Mouse (Mus musculus) lung, embryonic 16.5 days (tissue): ENCODE measurements at regions not wholly inside any gene's neighbourhood (a gene's known extent, or its start where the extent isn't known, plus 50 kb on each side); places are given as distances from the start of the nearest gene placed in this dataset.

ENCODE experiments used
- ATAC-seq: fragments of 200-750 bp; cut with Nextera tagmentation; 2 replicates; pipeline ENCODE4 v1.8.0; 2017; ENCODE audit warnings: low read depth, mild to moderate bottlenecking, moderate library complexity
- H3K27ac ChIP-seq: fragments of 300-500 bp; sonication (generic); 2 replicates; pipeline ENCODE4 v1.5.1; 2014; ENCODE audit warnings: mild to moderate bottlenecking, control low read depth, low read length
- H3K27me3 ChIP-seq: fragments of 300-500 bp; sonication (generic); 2 replicates; pipeline ENCODE4 v1.6.1; 2014; ENCODE audit warnings: low read depth, low read length, mixed read lengths; ENCODE audit not compliant: control insufficient read depth, insufficient read depth
- H3K36me3 ChIP-seq: fragments of 300-500 bp; sonication (generic); 2 replicates; pipeline ENCODE4 v1.6.1; 2014; ENCODE audit warnings: low read length; ENCODE audit not compliant: control insufficient read depth, insufficient read depth
- H3K4me1 ChIP-seq: fragments of 300-500 bp; sonication (generic); replicated peaks from 2 replicates; pipeline ENCODE4 v1.6.1; 2014; ENCODE audit warnings: low read length, mixed read lengths; ENCODE audit not compliant: control insufficient read depth, insufficient read depth
- H3K4me2 ChIP-seq: fragments of 300-500 bp; sonication (generic); 2 replicates; pipeline ENCODE4 v1.6.1; 2014; ENCODE audit warnings: low read depth, low read length, control low read depth
- H3K4me3 ChIP-seq: fragments of 300-500 bp; sonication (generic); 2 replicates; pipeline ENCODE4 v1.5.1; 2014; ENCODE audit warnings: mild to moderate bottlenecking, low read length, control low read depth
- H3K9ac ChIP-seq: fragments of 300-500 bp; sonication (generic); 2 replicates; pipeline ENCODE4 v1.6.1; 2014; ENCODE audit warnings: low read length, control low read depth
- H3K9me3 ChIP-seq: fragments of 300-500 bp; sonication (generic); 2 replicates; pipeline ENCODE4 v1.6.1; 2016; ENCODE audit warnings: low read length; ENCODE audit not compliant: control insufficient read depth
- WGBS: fragments of 180-500 bp; shearing (Covaris S2); extraction: QIAGEN DNeasy Blood & Tissue Kit; methylation state at CpG from one replicate; pipeline ENCODE4 v1.1.7; 2014; 5-methylcytosine and 5-hydroxymethylcytosine counted together

DNA sequence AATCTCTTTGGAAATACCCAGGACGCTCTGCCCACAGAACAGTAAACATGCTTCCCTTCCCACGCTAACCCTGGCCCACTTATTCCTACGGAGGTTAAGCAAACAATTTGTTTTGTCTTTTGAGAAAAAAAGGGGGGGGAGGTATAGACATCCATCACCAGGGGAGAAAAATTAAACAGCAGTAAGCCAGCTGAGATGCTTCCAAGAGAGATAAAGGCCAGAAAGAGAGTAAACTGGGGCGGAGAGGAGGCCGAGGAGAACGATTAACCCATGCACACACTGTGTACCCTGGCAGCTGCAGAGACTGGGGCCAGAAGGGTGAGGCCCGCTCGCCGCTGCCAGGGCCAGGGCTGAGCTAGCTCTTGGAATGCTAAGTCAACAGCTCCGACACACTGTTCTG is 421.6 kb downstream of the Ate1 start:
- Histone ChIP-seq H3K9ac (no peak overlapping the region), H3K27ac (no peak overlapping the region), H3K4me3 (no peak overlapping the region), H3K27me3 (no peaks in the 10 kb centered on the region), H3K36me3 (no peaks in the 10 kb centered on the region), H3K9me3 (no peaks in the 10 kb centered on the region), H3K4me2 (no peak overlapping the region), H3K4me1 (peaks cover 6% of the 10 kb centered on the region; the same call in 1 of the 2 replicates)
- WGBS, result 20% methylated on average over 10 of the region's 10 CpGs
- peak; percentile 92 for ATAC-seq

DNA sequence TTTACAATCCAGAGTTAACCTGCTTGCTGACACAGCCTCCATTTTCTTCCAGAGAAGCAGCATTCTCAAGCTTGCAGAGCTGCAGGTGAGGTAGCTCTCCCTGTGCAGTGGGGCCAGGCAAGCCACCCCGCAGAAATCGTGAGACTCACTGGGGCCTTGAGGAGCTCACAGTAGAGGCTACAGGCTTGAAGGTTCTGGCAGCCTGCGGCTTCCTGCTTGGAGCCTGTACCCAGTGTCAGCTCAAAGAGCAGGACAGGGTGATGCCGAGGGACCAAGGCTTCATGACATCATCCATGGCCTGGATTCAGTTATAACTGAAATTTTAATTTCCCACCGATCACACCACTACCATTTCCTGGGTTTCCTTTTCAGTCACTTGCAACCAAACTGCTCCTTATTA is 417.5 kb downstream of the Ate1 start:
- no peak overlapping the region for H3K27ac ChIP-seq
- no peaks in the 10 kb centered on the region for H3K9me3 ChIP-seq
- H3K36me3 ChIP-seq, result no peaks in the 10 kb centered on the region
- 65% methylated on average over 5 of the region's 5 CpGs for WGBS
- no peak overlapping the region for H3K9ac ChIP-seq
- no peak for ATAC-seq
- H3K4me1 ChIP-seq, result peaks cover 6% of the 10 kb centered on the region; the same call in 1 of the 2 replicates
- no peaks in the 10 kb centered on the region for H3K27me3 ChIP-seq
- no peak overlapping the region for H3K4me2 ChIP-seq
- no peak overlapping the region for H3K4me3 ChIP-seq

DNA sequence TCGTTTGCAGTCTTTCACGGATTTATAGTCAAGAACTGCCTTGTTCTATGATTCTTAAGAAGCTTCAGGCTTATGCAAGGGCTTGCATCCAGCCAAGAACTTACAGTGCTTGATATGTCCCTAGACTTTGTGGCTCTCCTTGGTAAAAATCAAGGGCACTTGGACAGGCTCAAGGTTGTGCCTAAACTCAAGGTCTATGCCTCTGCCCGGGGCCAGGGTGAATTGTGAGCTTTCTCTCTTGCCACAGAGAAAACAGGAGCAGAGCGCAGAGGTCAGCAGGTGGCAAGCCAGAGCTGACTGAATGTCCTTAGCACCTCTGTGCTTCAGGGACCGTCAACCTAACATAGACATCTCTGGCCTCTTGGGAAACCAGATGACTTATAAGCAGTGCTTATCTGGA is 413.2 kb downstream of the Ate1 start:
- ATAC-seq, result no peak
- no peaks in the 10 kb centered on the region for H3K36me3 ChIP-seq

DNA sequence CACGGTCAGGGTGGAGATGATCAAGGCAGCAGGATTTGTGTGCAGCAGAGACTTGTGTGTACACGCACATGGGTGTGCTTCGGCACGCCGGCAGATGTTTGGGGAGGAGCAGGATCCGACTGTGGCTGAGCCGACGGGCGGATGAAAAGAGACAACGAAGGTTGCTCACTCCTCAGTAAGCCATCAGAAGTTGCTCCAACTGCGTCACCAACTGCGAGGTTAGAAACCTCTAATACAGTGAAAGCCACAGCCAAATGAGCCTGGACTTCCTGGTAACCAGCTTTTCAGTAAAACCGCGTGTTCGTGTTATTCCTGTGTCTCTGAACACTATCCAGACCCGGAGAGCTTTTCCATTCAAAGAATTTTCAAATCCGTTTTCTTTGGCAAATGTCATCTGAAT is 411.8 kb downstream of the Ate1 start:
- Histone ChIP-seq H3K4me3 (no peak overlapping the region), H3K9me3 (no peaks in the 10 kb centered on the region), H3K27ac (no peak overlapping the region), H3K36me3 (no peaks in the 10 kb centered on the region), H3K9ac (no peak overlapping the region), H3K4me2 (no peak overlapping the region), H3K27me3 (no peaks in the 10 kb centered on the region), H3K4me1 (no peaks in the 10 kb centered on the region)
- no peak for ATAC-seq
- 85% methylated on average over 17 of the region's 17 CpGs for WGBS

More for the DNA sequence above, 413.2 kb downstream of the Ate1 start:
- WGBS, result 62% methylated on average over 5 of the region's 5 CpGs
- Histone ChIP-seq H3K4me1 (no peaks in the 10 kb centered on the region), H3K27ac (no peak overlapping the region), H3K4me2 (no peak overlapping the region), H3K4me3 (no peak overlapping the region), H3K9ac (no peak overlapping the region), H3K9me3 (no peaks in the 10 kb centered on the region), H3K27me3 (no peaks in the 10 kb centered on the region)
